Mouse (Mus musculus) adrenal gland, postnatal 10 days (tissue): ENCODE measurements around the gene Lap3. TPM values are rescaled to one million over a fixed set of nuclear protein-coding genes. Genes with fewer than 3 reads are reported as not detected.

Experiments used
- total RNA-seq, 2 experiments: library from RNA; stranded (reverse); gene quantifications; 2 replicates each; pipeline ENCODE4 v1.2.3; 2021

Lap3 gene
- total RNA-seq, 2 experiments from 2014 or later: 104 to 117 TPM

Other genes starting within 250 kb of the Lap3 start
- gene Qdpr, start 43.1 kb upstream of the Lap3 start, total RNA-seq: 100 to 1,000 TPM; 156 to 161 TPM
- gene Clrn2, start 39.6 kb upstream of the Lap3 start, total RNA-seq: not detected
- 10 to 100 TPM; 75.1 to 78.8 TPM for gene Med28, start 26.9 kb downstream of the Lap3 start, total RNA-seq
- gene Fam184b, start 146.2 kb downstream of the Lap3 start, total RNA-seq: 1 to 10 TPM in 1 of 2 experiments, under 1 TPM in 1; 0.93 to 1.2 TPM
- gene Ncapg, start 176.5 kb downstream of the Lap3 start, total RNA-seq: 10 to 100 TPM in 1 of 2 experiments, 1 to 10 TPM in 1; 8.7 to 13.1 TPM